Mouse (Mus musculus) hindbrain, postnatal 0 days (tissue): ENCODE measurements at regions not wholly inside any gene's neighbourhood (a gene's known extent, or its start where the extent isn't known, plus 50 kb on each side); places are given as distances from the start of the nearest gene placed in this dataset.

Source experiments
- ATAC-seq: fragments of 200-750 bp; cut with Nextera tagmentation; 2 replicates; pipeline ENCODE4 v1.8.0; 2017; ENCODE audit warnings: mild to moderate bottlenecking, moderate TSS enrichment, moderate library complexity
- DNase-seq: peaks from one replicate; pipeline ENCODE4 v3.0.0-alpha.2; 2015; ENCODE audit warnings: low spot score
- H3K27ac ChIP-seq: fragments of 300-500 bp; sonication (generic); 2 replicates; pipeline ENCODE4 v1.5.1; 2014; ENCODE audit warnings: mild to moderate bottlenecking
- H3K27me3 ChIP-seq: fragments of 300-500 bp; sonication (generic); 2 replicates; pipeline ENCODE4 v1.6.1; 2014; ENCODE audit warnings: low read length, mixed read lengths; ENCODE audit not compliant: insufficient read depth
- H3K36me3 ChIP-seq: fragments of 300-500 bp; sonication (generic); 2 replicates; pipeline ENCODE4 v1.6.1; 2014; ENCODE audit warnings: low read length, mixed read lengths; ENCODE audit not compliant: insufficient read depth
- H3K4me1 ChIP-seq: fragments of 300-500 bp; sonication (generic); 2 replicates; pipeline ENCODE4 v1.6.1; 2014; ENCODE audit warnings: antibody characterized with exemption, low read length, mixed read lengths; ENCODE audit not compliant: insufficient read depth
- H3K4me2 ChIP-seq: fragments of 300-500 bp; sonication (generic); 2 replicates; pipeline ENCODE4 v1.6.1; 2014; ENCODE audit warnings: low read depth, mild to moderate bottlenecking, low read length, moderate library complexity, mixed read lengths
- H3K4me3 ChIP-seq: fragments of 300-500 bp; sonication (generic); 2 replicates; pipeline ENCODE4 v1.5.1; 2014; ENCODE audit warnings: low read length
- H3K9ac ChIP-seq: fragments of 300-500 bp; sonication (generic); replicated peaks from 2 replicates; pipeline ENCODE4 v1.6.1; 2014; ENCODE audit warnings: mild to moderate bottlenecking, low read length, moderate library complexity, mixed read lengths
- H3K9me3 ChIP-seq: fragments of 300-500 bp; sonication (generic); 2 replicates; pipeline ENCODE4 v1.6.1; 2016; ENCODE audit warnings: low read length, mixed read lengths
- CTCF ChIP-seq: IDR thresholded peaks from 2 replicates; pipeline ENCODE4 v1.5.1; 2016; ENCODE audit warnings: antibody characterized with exemption, control low read depth, low read depth
- WGBS: fragments of 180-500 bp; shearing (Covaris S2); extraction: QIAGEN DNeasy Blood & Tissue Kit; methylation state at CpG from one replicate; pipeline ENCODE4 v1.1.7; 2014; 5-methylcytosine and 5-hydroxymethylcytosine counted together

GRCm38 (mm10) chr3:37915673-37916072 is 191.4 kb upstream of the Gm5148 start:
- Histone ChIP-seq H3K9me3 (no peaks in the 10 kb centered on the region), H3K9ac (no peak overlapping the region), H3K27ac (no peak overlapping the region), H3K4me3 (no peak overlapping the region), H3K4me2 (no peak overlapping the region), H3K36me3 (no peaks in the 10 kb centered on the region), H3K4me1 (no peaks in the 10 kb centered on the region), H3K27me3 (no peaks in the 10 kb centered on the region)
- ATAC-seq (no peak), DNase-seq (no peak)
- no peak for TF ChIP-seq CTCF
- WGBS, result 44% methylated on average over 2 of the region's 2 CpGs

GRCm38 (mm10) chr3:37914136-37914535 is 189.8 kb upstream of the Gm5148 start:
- H3K27me3 ChIP-seq, result no peaks in the 10 kb centered on the region
- no peak overlapping the region for H3K4me2 ChIP-seq
- no peak for ATAC-seq
- DNase-seq, result no peak
- 92% methylated on average over 2 of the region's 2 CpGs for WGBS
- no peak overlapping the region for H3K27ac ChIP-seq
- no peak overlapping the region for H3K4me3 ChIP-seq
- no peaks in the 10 kb centered on the region for H3K4me1 ChIP-seq
- no peaks in the 10 kb centered on the region for H3K9me3 ChIP-seq
- H3K9ac ChIP-seq, result no peak overlapping the region
- H3K36me3 ChIP-seq, result no peaks in the 10 kb centered on the region
- TF ChIP-seq CTCF, result no peak

DNA sequence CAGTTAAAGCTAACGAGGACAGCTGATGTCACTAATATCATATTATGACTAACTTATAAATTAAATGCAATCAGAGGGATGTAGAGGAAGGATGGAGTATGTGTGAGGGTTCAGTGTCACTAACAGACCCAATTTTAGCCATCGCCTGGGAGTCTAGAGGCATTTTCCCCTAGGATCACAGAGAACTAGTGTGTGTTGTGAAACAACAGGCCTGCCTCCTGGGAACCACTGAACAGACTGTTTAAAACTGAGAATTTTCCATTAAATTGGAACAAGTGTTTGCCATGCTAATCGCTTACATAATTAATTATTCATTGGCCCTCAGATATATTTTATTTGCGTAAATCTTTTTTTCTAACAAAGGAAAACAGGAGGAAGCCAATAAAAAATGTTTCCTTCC is 185.5 kb upstream of the Gm5148 start:
- H3K27me3 ChIP-seq, result no peaks in the 10 kb centered on the region
- no peaks in the 10 kb centered on the region for H3K4me1 ChIP-seq
- H3K9me3 ChIP-seq, result no peaks in the 10 kb centered on the region
- no peak overlapping the region for H3K9ac ChIP-seq
- no peaks in the 10 kb centered on the region for H3K36me3 ChIP-seq
- H3K27ac ChIP-seq, result no peak overlapping the region
- DNase-seq (no peak), ATAC-seq (no peak)
- TF ChIP-seq CTCF, result no peak
- WGBS, result 91% methylated on average over 4 of the region's 4 CpGs
- no peak overlapping the region for H3K4me2 ChIP-seq
- H3K4me3 ChIP-seq, result no peak overlapping the region

- Histone ChIP-seq H3K36me3 (no peaks in the 10 kb centered on the region), H3K4me1 (no peaks in the 10 kb centered on the region), H3K27ac (no peak overlapping the region), H3K27me3 (no peaks in the 10 kb centered on the region), H3K9ac (no peak overlapping the region), H3K4me2 (no peak overlapping the region), H3K4me3 (no peak overlapping the region), H3K9me3 (no peaks in the 10 kb centered on the region)
- ATAC-seq (no peak), DNase-seq (no peak)
- TF ChIP-seq CTCF, result no peak
- WGBS, result 87% methylated on average over 2 of the region's 2 CpGs
Measured at GRCm38 (mm10) chr3:37909008-37909407, 184.7 kb upstream of the Gm5148 start.

DNA sequence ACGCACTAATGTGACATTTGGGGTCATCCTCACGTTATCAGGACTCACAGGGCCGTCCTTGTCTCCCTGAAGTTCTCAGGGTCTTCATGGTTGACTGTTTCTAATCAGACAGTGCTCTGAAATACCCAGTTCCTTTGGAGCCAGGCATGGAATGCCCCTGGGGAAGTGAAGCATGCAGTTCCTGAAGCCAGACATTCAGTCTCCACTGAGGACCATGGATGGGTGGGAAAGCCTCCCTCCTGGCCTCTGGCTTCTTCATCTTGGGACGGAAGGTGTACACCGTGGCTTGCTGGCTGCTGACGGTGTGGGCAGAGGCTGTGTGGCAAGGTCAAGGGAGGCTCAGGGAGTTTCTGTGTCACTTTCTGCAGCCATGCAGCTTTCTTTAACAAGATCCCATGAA is 184.2 kb upstream of the Gm5148 start:
- no peak for DNase-seq
- H3K27me3 ChIP-seq, result no peaks in the 10 kb centered on the region
- H3K4me1 ChIP-seq, result no peaks in the 10 kb centered on the region
- 56% methylated on average over 6 of the region's 6 CpGs for WGBS
- H3K4me2 ChIP-seq, result no peak overlapping the region
- H3K36me3 ChIP-seq, result no peaks in the 10 kb centered on the region
- no peaks in the 10 kb centered on the region for H3K9me3 ChIP-seq
- no peak for TF ChIP-seq CTCF
- no peak overlapping the region for H3K4me3 ChIP-seq
- no peak overlapping the region for H3K27ac ChIP-seq
- H3K9ac ChIP-seq, result no peak overlapping the region
- ATAC-seq, result no peak

- no peak overlapping the region for H3K4me3 ChIP-seq
- no peaks in the 10 kb centered on the region for H3K36me3 ChIP-seq
- DNase-seq, result no peak
- H3K4me1 ChIP-seq, result no peaks in the 10 kb centered on the region
- no peak for TF ChIP-seq CTCF
- ATAC-seq, result no peak
- no peak overlapping the region for H3K4me2 ChIP-seq
- no peaks in the 10 kb centered on the region for H3K27me3 ChIP-seq
- 44% methylated on average over 14 of the region's 14 CpGs for WGBS
- H3K27ac ChIP-seq, result no peak overlapping the region
- H3K9ac ChIP-seq, result no peak overlapping the region
- H3K9me3 ChIP-seq, result no peaks in the 10 kb centered on the region
Measured at GRCm38 (mm10) chr3:37907432-37908088, 183.3 kb upstream of the Gm5148 start.

DNA sequence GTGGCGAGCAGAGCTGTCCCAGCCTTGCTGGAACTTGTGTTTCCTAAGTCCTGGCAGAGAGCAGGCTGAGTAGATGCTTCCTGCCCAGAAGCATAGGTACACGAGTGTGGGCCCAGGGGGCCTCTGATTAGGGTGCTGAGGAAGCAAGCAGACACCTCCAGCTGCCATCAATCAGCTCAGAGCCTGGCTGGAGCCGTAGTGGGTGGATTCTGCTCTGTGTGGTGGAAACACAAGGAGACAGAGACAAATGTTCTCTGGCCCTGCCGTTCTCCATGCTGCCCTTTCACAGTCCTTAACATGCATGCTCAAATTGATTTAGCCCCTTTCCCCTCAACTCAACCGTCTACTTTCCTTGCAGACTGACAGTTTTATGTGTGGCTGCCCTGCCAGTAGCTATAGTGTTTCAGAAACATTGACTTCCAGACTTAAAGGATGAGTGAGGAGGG is 182.5 kb upstream of the Gm5148 start:
- no peak for TF ChIP-seq CTCF
- Histone ChIP-seq H3K9ac (no peak overlapping the region), H3K9me3 (no peaks in the 10 kb centered on the region), H3K4me1 (no peaks in the 10 kb centered on the region), H3K36me3 (no peaks in the 10 kb centered on the region), H3K4me2 (no peak overlapping the region), H3K4me3 (no peak overlapping the region), H3K27ac (no peak overlapping the region; the same call in 1 of the 2 replicates), H3K27me3 (no peaks in the 10 kb centered on the region)
- no peak for DNase-seq
- 22% methylated on average over 5 of the region's 5 CpGs for WGBS
- ATAC-seq, result no peak
